Mouse (Mus musculus) layer of hippocampus, postnatal 36 days (tissue): ENCODE data around the gene Scfd1. TPM values are rescaled to one million over a fixed set of nuclear protein-coding genes. Genes with fewer than 3 reads are reported as not detected.

Experiments
- total RNA-seq, 2 experiments: library from RNA; stranded (reverse); gene quantifications; 2 replicates each; pipeline ENCODE4 v1.2.3; 2021

Scfd1 gene
- total RNA-seq, 2 experiments from 2014 or later = 40.2 to 40.7 TPM

Other genes with a start within 250 kb of the Scfd1 start
- gene G2e3, start 29.4 kb upstream of the Scfd1 start, total RNA-seq = 10 to 100 TPM; 11.4 to 12.1 TPM
- 1 to 10 TPM; 2.9 to 4.3 TPM for gene Coch, start 215.8 kb downstream of the Scfd1 start, total RNA-seq